Mouse (Mus musculus) C2C12 (cell line): ENCODE data around the gene Gm28308.

Experiments used
- CEBPB ChIP-seq: IDR thresholded peaks from one replicate; pipeline ENCODE4 v1.6.1; 2011; ENCODE audit warnings: low read depth, mild to moderate bottlenecking, control low read depth, moderate library complexity
- CTCF ChIP-seq: IDR thresholded peaks from one replicate; pipeline ENCODE4 v1.5.1; 2011; ENCODE audit not compliant: control insufficient read depth, insufficient read depth, insufficient read length
- FOSL1 ChIP-seq: IDR thresholded peaks from one replicate; pipeline ENCODE4 v1.8.0; 2011; ENCODE audit warnings: mild to moderate bottlenecking, low read length; ENCODE audit not compliant: poor library complexity, insufficient read depth, severe bottlenecking
- MAX ChIP-seq: IDR thresholded peaks from one replicate; pipeline ENCODE4 v1.6.1; 2011; ENCODE audit warnings: mild to moderate bottlenecking, control low read depth
- MYOD1 ChIP-seq: IDR thresholded peaks from one replicate; pipeline ENCODE4 v1.6.1; 2011; ENCODE audit warnings: low read depth; ENCODE audit not compliant: control insufficient read depth, insufficient read length
- MYOG ChIP-seq: IDR thresholded peaks from one replicate; pipeline ENCODE4 v1.6.1; 2011; ENCODE audit not compliant: control insufficient read depth, insufficient read length; ENCODE audit errors: extremely low read depth
- USF1 ChIP-seq: IDR thresholded peaks from one replicate; pipeline ENCODE4 v1.6.1; 2011; ENCODE audit warnings: low read depth, mild to moderate bottlenecking, control low read depth, moderate library complexity

- TF ChIP-seq CTCF (no peak), CEBPB (no peak), USF1 (no peak), MAX (no peak), MYOG (no peak), FOSL1 (no peak), MYOD1 (no peak)
These were observed 34.9 kb upstream of the Gm28308 start for GRCm38 (mm10) chr6:52247766-52248637.
